Mouse (Mus musculus): ENCODE measurements around the gene Wdr46.

Wdr46 gene

GRCm38 (mm10) chr17:33911052-33911812 is 29.2 kb upstream of the Wdr46 start:
- no peak for DNase-seq (ENCODE audit: low read depth, low spot score)

- no peak for DNase-seq (ENCODE audit: low read depth, low spot score)
These were observed 28.5 kb upstream of the Wdr46 start for GRCm38 (mm10) chr17:33911813-33912414.

GRCm38 (mm10) chr17:33913264-33913663 is 27.2 kb upstream of the Wdr46 start:
- no peak for DNase-seq (ENCODE audit: low read depth, low spot score)

- DNase-seq (ENCODE audit: low read depth, low spot score), result no peak
These were observed 26.6 kb upstream of the Wdr46 start for GRCm38 (mm10) chr17:33913905-33914304.

DNA sequence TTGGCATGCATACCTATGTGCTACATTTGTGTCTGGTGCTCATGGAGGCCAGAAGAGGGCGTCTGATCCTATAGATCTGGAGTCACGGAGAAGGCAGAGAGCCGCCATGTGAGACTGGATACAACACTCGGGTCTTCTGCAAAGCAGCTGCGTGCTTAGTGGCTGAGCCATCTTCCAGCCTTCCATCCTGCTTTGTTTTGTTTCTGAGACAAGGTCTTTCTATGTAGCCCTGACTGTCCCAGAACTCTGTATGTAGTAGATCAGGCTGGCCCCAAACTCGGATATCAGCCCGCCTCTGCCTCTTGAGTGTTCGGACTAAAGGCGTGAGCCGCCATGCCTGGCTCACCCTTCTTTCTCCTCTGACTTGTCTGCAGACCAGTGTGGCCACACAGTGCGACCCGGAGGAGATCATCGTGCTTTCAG is 25.5 kb upstream of the Wdr46 start:
- no peak for DNase-seq (ENCODE audit: low read depth, low spot score)

GRCm38 (mm10) chr17:33915671-33916250 is 24.7 kb upstream of the Wdr46 start, which contains the start of the genes Tapbp and Zbtb22:
Tapbp (plus strand) TSS chr17:33915899.
Zbtb22 (plus strand) TSS chr17:33915904.
- DNase-seq (ENCODE audit: low read depth, low spot score), result peak; percentile 100

- peak; percentile 49 for DNase-seq (ENCODE audit: low read depth, low spot score)
These were observed 24.2 kb upstream of the Wdr46 start for GRCm38 (mm10) chr17:33916294-33916693.

GRCm38 (mm10) chr17:33916847-33917655 is 23.4 kb upstream of the Wdr46 start:
- no peak for DNase-seq (ENCODE audit: low read depth, low spot score)

DNA sequence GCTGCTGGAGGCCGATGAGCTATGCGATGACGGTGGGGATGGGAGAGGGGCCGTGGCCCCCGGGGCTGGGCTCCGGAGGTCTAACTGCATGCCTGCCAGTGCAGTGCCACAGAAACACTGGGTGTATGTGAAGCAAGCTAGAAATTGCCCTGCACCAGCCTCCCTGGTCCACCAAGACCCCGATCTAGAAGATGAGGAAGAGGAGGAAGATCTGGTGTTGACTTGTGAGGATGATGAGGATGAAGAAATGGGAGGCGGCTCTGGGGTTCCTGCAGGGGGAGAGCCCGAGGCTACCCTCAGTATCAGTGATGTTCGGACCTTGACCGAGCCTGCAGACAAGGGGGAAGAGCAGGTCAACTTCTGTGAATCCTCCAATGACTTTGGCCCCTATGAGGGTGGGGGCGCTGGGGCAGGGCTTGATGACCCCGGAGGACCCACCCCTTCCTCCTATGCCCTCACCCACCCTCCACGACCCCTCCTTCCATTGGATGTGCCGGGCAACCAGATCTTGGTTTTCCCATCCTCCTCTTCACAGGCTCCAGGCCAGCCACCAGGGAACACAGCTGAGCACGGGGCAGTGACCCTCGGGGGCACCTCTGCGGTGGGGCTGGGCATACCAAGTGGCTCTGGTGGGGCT is 22.7 kb upstream of the Wdr46 start:
- DNase-seq (ENCODE audit: low read depth, low spot score), result no peak

DNA sequence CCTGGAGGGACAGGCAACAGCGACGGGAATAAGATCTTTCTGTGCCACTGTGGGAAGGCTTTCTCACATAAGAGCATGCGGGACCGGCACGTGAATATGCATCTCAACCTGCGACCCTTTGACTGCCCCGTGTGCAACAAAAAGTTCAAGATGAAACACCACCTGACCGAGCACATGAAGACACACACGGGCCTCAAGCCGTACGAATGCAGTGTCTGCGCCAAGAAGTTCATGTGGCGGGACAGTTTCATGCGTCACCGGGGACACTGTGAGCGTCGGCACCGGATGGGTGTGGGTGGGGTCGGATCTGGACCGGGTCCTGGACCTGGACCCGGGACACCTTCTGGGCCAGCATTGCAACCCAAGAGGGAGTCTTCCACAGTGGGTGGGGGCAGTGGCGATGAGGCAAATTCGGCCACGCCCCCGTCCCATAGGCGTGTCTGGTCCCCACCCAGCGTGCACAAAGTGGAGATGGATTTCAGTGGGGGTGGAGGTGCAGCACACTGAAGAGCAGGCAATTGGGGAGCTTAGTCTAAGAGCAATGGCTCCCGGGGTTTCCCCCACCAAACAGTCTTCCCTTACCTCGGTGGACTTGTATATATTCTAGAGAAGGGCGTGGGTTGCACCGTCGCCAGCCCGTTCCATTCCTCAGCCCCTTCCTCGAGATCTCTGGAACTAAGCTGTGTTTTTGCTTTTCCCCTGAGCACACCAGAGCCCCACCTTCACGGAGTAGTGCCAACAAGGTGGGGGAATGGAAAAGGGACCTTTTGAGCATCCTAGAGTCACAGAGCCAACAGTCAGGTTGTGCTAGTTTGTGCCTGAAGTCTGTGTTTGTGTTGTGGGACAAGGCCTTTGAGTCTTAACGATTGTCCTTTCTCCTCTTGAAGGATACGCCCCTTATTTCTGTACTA is 21.9 kb upstream of the Wdr46 start:
- no peak for DNase-seq (ENCODE audit: low read depth, low spot score)

GRCm38 (mm10) chr17:33919351-33920281 is 20.8 kb upstream of the Wdr46 start:
- peak; percentile 98 for DNase-seq (ENCODE audit: low read depth, low spot score)

GRCm38 (mm10) chr17:33920282-33921097 is 20.0 kb upstream of the Wdr46 start:
- DNase-seq (ENCODE audit: low read depth, low spot score), result peak; percentile 95

GRCm38 (mm10) chr17:33921361-33921760 is 19.1 kb upstream of the Wdr46 start:
- no peak for DNase-seq (ENCODE audit: low read depth, low spot score)

DNA sequence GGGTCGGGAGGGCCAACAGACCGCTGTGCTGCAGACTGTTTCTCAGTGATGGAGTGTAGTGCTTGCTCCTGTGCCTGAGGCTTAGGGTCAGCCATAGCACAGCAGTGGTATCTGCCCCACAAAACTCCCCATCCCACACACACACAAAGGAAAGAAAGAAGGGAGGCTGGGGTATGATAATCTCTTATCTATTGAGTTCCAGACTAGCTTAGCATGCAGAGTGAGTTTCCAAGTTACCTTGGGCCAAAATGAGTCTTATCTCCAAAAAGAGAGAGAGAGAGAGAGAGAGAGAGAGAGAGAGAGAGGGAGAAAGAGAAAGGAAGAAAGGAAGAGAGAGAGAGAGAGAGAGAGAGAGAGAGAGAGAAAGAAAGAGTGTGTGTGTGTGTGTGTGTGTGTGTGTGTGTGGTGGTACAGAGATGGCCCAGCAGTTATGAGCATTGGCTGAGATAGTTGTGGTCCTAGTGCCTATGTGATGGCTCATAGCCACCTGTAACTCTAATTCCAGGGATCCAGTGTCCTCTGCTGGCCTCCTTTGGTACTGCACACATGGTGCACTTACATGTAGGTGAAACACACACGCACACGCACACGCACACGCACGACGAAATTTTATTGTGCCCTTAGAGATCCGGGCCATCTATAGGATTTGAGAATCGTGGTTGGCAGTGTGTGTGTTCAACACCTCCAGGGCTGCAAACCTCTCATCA is 15.7 kb upstream of the Wdr46 start:
- peak; percentile 78 for DNase-seq (ENCODE audit: low read depth, low spot score)

DNA sequence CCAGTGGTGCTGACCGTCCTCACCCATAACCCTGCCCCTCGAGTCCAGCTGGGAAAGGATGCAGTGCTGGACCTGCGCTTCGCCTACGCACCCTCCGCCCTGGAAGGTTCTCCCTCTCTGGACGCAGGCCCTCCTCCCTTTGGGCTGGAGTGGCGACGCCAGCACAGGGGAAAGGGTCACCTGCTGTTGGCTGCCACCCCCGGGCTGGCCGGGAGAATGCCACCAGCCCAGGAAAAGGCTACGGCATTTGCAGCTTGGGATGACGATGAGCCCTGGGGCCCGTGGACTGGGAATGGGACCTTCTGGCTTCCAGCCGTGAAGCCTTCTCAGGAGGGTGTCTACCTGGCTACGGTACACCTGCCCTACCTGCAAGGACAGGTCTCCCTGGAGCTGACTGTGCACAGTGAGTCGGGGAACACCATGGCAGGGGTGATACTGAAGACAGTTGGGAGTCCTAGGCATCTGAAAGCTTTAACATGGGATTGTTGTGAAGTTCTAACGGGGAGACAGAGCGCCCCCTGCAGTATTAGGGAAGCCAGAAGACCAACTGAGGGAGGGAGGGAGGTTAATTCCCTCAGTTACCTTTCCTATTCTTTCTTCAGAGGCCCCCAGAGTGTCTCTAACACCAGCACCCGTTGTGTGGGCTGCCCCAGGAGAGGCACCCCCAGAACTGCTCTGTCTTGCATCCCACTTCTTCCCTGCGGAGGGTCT is 14.9 kb upstream of the Wdr46 start:
- DNase-seq (ENCODE audit: low read depth, low spot score), result no peak

GRCm38 (mm10) chr17:33926207-33926932 is 14.1 kb upstream of the Wdr46 start:
- peak; percentile 49 for DNase-seq (ENCODE audit: low read depth, low spot score)
